Comparison of ENCODE assay signal across 24 mouse cellular contexts in genomic region chr1:106289580-106289979, GRCm38 (mm10).
DNase-seq lines count a peak whose midpoint lies in the region; ATAC-seq and TF ChIP-seq lines count a peak whose summit lies in the region.
"Had no signal": no experiment of that assay in that cellular context is flagged by ENCODE, and none has a peak within 500 bp of the region (broad histone marks: within the 10 kb centered on the region; RNA-seq: fewer than 3 reads in every experiment).

No protein-coding gene starts in this region.

- H3K4me1 ChIP-seq in kidney, embryonic 15.5 days, result 0 out of 2 replicates have a peak, but pooled peaks cover 8% of the 10 kb centered on the region
- no peaks in the 10 kb centered on the region for H3K4me1 ChIP-seq in midbrain, postnatal 0 days (ENCODE audit: insufficient read depth, low read length)
- H3K4me1 ChIP-seq in midbrain, embryonic 10.5 days, result no peaks in the 10 kb centered on the region
- peaks cover 11% of the 10 kb centered on the region for H3K4me1 ChIP-seq in embryonic fibroblast, embryonic 13.5 days (ENCODE audit: control insufficient read depth, insufficient read depth, low read length)
- H3K4me1 ChIP-seq: embryonic facial prominence, embryonic 13.5 days; forebrain, embryonic 13.5 days; hindbrain, embryonic 13.5 days had no signal

- H3K9ac ChIP-seq in kidney, embryonic 15.5 days, result no peak overlapping the region
- no peak overlapping the region for H3K9ac ChIP-seq in midbrain, postnatal 0 days (replicated peaks; ENCODE audit: low read length, poor library complexity, severe bottlenecking)
- H3K9ac ChIP-seq: embryonic facial prominence, embryonic 13.5 days; forebrain, embryonic 13.5 days; forebrain, postnatal 0 days; heart, embryonic 15.5 days; hindbrain, embryonic 13.5 days had no signal

- H3K4me2 ChIP-seq in kidney, embryonic 15.5 days, result no peak overlapping the region
- no peak overlapping the region for H3K4me2 ChIP-seq in midbrain, postnatal 0 days (ENCODE audit: low read depth, low read length, poor library complexity, severe bottlenecking)
- H3K4me2 ChIP-seq: embryonic facial prominence, embryonic 13.5 days; forebrain, embryonic 13.5 days; heart, embryonic 11.5 days; heart, embryonic 15.5 days; hindbrain, embryonic 13.5 days had no signal

- 25% methylated on average over 2 of the region's 2 CpGs for WGBS in kidney, embryonic 15.5 days
- WGBS in midbrain, postnatal 0 days, result 77% methylated on average over 2 of the region's 2 CpGs
- WGBS in midbrain, embryonic 10.5 days, result 91% methylated on average over 2 of the region's 2 CpGs

- H3K36me3 ChIP-seq in kidney, embryonic 15.5 days, result peaks cover 4% of the 10 kb centered on the region; the same call in 1 of the 2 replicates
- H3K36me3 ChIP-seq in midbrain, postnatal 0 days (ENCODE audit: insufficient read depth, low read length), result no peaks in the 10 kb centered on the region
- peaks cover 5% of the 10 kb centered on the region; the same call in 1 of the 2 replicates for H3K36me3 ChIP-seq in midbrain, embryonic 10.5 days
- H3K36me3 ChIP-seq: embryonic facial prominence, embryonic 13.5 days had no signal

- H3K27ac ChIP-seq in kidney, embryonic 15.5 days, result no peak overlapping the region
- 0 out of 2 replicates have a peak overlapping the region, but pooled peaks have one; percentile 3 for H3K27ac ChIP-seq in midbrain, postnatal 0 days (ENCODE audit: low read depth, low read length)
- no peak overlapping the region for H3K27ac ChIP-seq in midbrain, embryonic 10.5 days (replicated peaks)
- peak overlapping the region; percentile 84 for H3K27ac ChIP-seq in embryonic fibroblast, embryonic 13.5 days (ENCODE audit: insufficient read depth, low read length)
- H3K27ac ChIP-seq: embryonic facial prominence, embryonic 13.5 days; forebrain, embryonic 13.5 days; heart, adult 2 months; heart, embryonic 15.5 days; hindbrain, embryonic 13.5 days; hindbrain, postnatal 0 days had no signal

- no peak for TF ChIP-seq POLR2A in embryonic fibroblast, embryonic 13.5 days (IDR thresholded peaks at IDR 0.05; ENCODE audit: low read depth, low read length)

- no peak for TF ChIP-seq CTCF in midbrain, postnatal 0 days (IDR thresholded peaks at IDR 0.05)
- no peak for TF ChIP-seq CTCF in embryonic fibroblast, embryonic 13.5 days (IDR thresholded peaks at IDR 0.05; ENCODE audit: borderline replicate concordance, insufficient read depth, low read length)

- H3K4me3 ChIP-seq in kidney, embryonic 15.5 days (replicated peaks), result no peak overlapping the region
- no peak overlapping the region for H3K4me3 ChIP-seq in midbrain, postnatal 0 days (ENCODE audit: low read depth, low read length)
- H3K4me3 ChIP-seq in midbrain, embryonic 10.5 days, result no peak overlapping the region
- H3K4me3 ChIP-seq in embryonic fibroblast, embryonic 13.5 days (ENCODE audit: insufficient read depth, low read length), result no peak overlapping the region
- H3K4me3 ChIP-seq: embryonic facial prominence, embryonic 13.5 days; forebrain, embryonic 13.5 days; heart, adult 2 months; heart, embryonic 15.5 days; hindbrain, embryonic 13.5 days had no signal

- no peak for DNase-seq in kidney, postnatal 36 days
- DNase-seq in midbrain, postnatal 0 days (ENCODE audit: low spot score), result no peak
- no peak for DNase-seq in midbrain, embryonic 10.5 days (ENCODE audit: low spot score)
- DNase-seq in liver, result no peak
- no peak for DNase-seq in ovary, postnatal 36 days (ENCODE audit: low spot score)
- DNase-seq: adrenal gland, postnatal 25 days; B cell, adult 2 months; cerebellum, adult 18-20 months; cerebellum, adult 9-11 months; cerebellum, postnatal 36 days; heart, adult 2 months; heart, postnatal 14 days had no signal

- H3K9me3 ChIP-seq in kidney, embryonic 15.5 days (replicated peaks), result no peaks in the 10 kb centered on the region
- H3K9me3 ChIP-seq in midbrain, postnatal 0 days (ENCODE audit: low read length), result no peaks in the 10 kb centered on the region
- no peaks in the 10 kb centered on the region for H3K9me3 ChIP-seq in midbrain, embryonic 10.5 days (replicated peaks)
- H3K9me3 ChIP-seq: embryonic facial prominence, embryonic 13.5 days; forebrain, embryonic 13.5 days; G1E; heart, embryonic 15.5 days; hindbrain, embryonic 13.5 days had no signal

- no peaks in the 10 kb centered on the region for H3K27me3 ChIP-seq in kidney, embryonic 15.5 days
- no peaks in the 10 kb centered on the region for H3K27me3 ChIP-seq in midbrain, postnatal 0 days (ENCODE audit: insufficient read depth, low read length)
- H3K27me3 ChIP-seq in midbrain, embryonic 10.5 days (ENCODE audit: low read depth, poor library complexity, severe bottlenecking), result no peaks in the 10 kb centered on the region
- H3K27me3 ChIP-seq: embryonic facial prominence, embryonic 13.5 days; forebrain, embryonic 13.5 days; heart, embryonic 15.5 days; hindbrain, embryonic 13.5 days; Patski had no signal

- ATAC-seq in kidney, embryonic 15.5 days (replicated peaks; ENCODE audit: low FRiP score), result 0 out of 2 replicates have a peak, but pooled peaks have one; percentile 46
- ATAC-seq in midbrain, postnatal 0 days (ENCODE audit: low FRiP score), result no peak
- ATAC-seq: CD4-positive, CD25-positive, alpha-beta regulatory T cell, adult 4 months; forebrain, embryonic 13.5 days; hindbrain, postnatal 0 days; Patski had no signal

Comparison
In these comparisons a context has a peak if more than half of its experiments do, and no peak if none do; other contexts are left out.
1. H3K27ac ChIP-seq: peak in midbrain, postnatal 0 days (single experiment) and embryonic fibroblast, embryonic 13.5 days (single experiment); none in kidney, embryonic 15.5 days (single experiment) and midbrain, embryonic 10.5 days (single experiment).